Mouse (Mus musculus) Muller cell, postnatal 12 days (primary cell): ENCODE results near the gene Gm21190.
"Not testable (repeated sequence)": the region's sequence is repeated elsewhere in the genome, so short reads cannot be mapped to it uniquely, and the experiment has no call there.

ENCODE experiments used
- DNase-seq: peaks from one replicate; pipeline ENCODE4 v3.0.0-alpha.2; 2015; ENCODE audit errors: inconsistent ontology term

The Gm21190 gene

DNA sequence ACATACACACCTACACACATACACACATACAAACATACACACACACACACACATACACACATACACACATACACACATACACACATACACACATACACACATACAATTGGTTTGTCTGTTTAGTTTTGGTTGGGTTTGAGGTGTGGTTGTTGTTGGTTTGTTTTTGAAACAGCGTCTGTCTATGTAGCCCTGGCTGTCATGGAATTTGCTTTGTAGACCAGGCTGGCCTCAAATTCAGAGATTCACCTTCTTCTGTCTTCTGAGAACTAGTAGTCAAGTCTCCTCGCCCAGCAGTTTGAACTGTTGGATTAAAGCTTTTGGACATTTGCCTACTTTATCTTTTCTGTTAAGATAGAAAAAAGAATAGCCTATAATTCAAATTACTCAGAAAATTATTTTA, 38.1 kb downstream of the Gm21190 start:
- not testable (repeated sequence) for DNase-seq

DNA sequence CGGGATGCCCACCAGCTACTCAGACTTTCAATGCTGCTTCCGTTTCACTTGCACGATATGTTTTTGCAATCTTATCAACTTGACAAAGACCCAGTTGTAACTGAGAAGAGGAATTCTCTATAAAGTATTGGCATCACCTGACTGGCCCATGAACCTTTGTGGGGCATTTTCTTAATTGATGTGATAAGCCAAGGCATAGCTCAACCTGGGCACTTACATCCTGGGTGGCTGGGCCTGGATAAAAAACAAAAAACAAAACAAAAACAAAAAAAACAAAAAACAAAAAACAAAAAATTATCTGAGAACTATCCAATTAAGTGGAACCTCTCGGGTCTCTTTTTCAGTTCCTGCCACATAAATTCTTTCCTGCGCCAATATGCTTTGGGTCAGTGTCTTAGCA, 40.3 kb downstream of the Gm21190 start:
- DNase-seq: no peak

DNA sequence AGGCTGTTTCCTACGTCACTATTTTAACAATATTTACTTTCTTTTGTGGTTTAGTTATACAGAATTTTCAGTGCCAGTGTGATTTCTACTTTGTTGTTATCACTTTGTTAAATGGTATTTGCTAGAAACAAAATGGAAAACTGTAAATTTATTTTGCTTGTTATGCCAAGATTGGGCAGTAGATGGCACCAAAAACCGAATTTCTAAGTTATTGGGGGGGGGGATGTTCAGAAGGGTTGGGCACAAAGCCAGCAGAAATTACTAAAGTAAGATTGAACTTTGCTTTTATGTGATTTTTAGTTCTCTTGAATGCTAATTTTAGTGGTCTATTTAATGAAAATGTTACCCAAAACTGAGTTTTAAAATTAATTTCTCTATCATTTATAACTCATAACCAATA, 44.4 kb downstream of the Gm21190 start:
- DNase-seq: not testable (repeated sequence)

DNA sequence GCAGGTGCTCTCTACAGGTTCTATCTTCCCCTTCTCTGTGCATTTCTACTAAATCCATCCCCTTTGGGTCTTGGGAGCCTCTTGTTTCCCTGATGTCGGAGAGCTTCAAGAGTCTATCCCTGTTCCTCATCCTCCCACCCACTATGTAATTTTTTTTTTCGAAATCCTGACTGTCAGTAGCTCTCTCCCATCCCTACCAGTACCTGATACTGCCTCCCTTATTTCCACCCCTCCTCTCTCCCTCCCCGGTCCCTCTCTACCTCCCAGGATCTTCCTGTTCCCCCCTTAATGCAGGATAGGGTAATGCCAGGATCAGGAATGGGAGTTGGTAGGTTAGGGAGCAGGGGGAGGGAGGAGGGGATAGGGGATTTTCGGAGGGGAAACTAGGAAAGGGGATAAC, 45.4 kb downstream of the Gm21190 start:
- DNase-seq: not testable (repeated sequence)

DNA sequence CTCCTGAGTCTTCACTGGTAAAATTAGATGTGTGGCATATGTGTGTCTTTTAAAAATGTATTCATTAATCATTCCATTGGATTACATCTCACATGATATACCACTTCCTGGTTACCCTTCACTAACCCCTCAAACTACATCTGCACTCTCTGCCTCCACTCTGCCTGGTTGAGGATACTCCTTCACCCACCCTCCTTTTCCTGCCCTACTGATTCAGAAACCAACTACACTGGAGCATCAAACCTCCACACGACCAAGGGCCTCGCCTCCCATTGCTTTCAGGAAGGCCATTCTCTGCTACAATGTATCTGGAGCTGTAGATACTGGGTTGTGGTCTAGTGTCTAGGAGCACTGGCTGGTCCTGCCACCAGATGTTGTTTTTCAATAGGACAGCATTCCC, 46.2 kb downstream of the Gm21190 start:
- DNase-seq: not testable (repeated sequence)

DNA sequence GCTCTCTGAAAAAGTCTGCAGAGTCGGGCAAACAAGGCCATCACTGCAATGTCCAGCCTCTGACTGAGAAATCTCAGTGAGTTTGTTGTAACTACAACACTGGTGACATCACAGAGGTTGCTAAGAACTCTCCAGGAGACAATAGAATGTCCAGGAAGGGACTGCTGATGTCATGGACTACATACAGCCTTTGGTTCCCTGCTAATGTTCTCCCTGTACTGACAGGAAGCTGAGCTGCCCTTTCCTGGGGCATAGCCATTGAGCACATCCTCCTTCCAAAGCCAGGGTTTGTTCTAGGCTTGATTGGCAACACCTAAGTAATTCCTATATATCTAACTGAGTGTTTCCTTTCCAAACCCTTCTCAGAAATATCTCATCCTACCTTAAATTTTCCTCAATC, 52.6 kb downstream of the Gm21190 start, which contains the start of gene Gm21149:
Gm21149 (minus strand) TSS at position 101 of the 400 bp plus-strand sequence.
- not testable (repeated sequence) for DNase-seq
